Mouse (Mus musculus) C2C12 (cell line): Measurements from ENCODE around the gene Apoa1.

Source experiments
- CEBPB ChIP-seq: IDR thresholded peaks from one replicate; pipeline ENCODE4 v1.6.1; 2011; ENCODE audit warnings: low read depth, mild to moderate bottlenecking, control low read depth, moderate library complexity
- CTCF ChIP-seq: IDR thresholded peaks from one replicate; pipeline ENCODE4 v1.5.1; 2011; ENCODE audit not compliant: control insufficient read depth, insufficient read depth, insufficient read length
- FOSL1 ChIP-seq: IDR thresholded peaks from one replicate; pipeline ENCODE4 v1.8.0; 2011; ENCODE audit warnings: mild to moderate bottlenecking, low read length; ENCODE audit not compliant: poor library complexity, insufficient read depth, severe bottlenecking
- MAX ChIP-seq: IDR thresholded peaks from one replicate; pipeline ENCODE4 v1.6.1; 2011; ENCODE audit warnings: mild to moderate bottlenecking, control low read depth
- MYOD1 ChIP-seq: IDR thresholded peaks from one replicate; pipeline ENCODE4 v1.6.1; 2011; ENCODE audit warnings: low read depth; ENCODE audit not compliant: control insufficient read depth, insufficient read length
- MYOG ChIP-seq: IDR thresholded peaks from one replicate; pipeline ENCODE4 v1.6.1; 2011; ENCODE audit not compliant: control insufficient read depth, insufficient read length; ENCODE audit errors: extremely low read depth
- USF1 ChIP-seq: IDR thresholded peaks from one replicate; pipeline ENCODE4 v1.6.1; 2011; ENCODE audit warnings: low read depth, mild to moderate bottlenecking, control low read depth, moderate library complexity

DNA sequence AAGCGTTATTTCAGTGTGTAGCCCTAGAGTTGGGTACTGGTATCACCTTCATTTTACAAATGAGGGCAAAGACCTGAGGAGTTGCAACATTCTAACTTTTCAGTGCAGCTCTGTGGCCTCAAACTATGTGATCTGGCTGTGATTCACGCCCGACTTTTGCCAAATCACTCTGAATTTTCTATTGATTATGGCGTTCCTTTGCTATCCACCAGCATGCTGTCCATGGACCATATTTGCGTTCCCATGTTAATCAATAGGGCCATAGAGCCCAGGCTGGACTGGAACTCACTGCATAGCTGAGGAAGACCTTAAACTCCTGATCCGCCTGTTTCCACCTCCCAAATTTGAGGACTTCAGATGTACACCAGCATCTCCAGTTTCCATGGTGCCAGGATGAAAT lies 30.7 kb downstream of the Apoa1 start:
- no peak for TF ChIP-seq CTCF
- no peak for TF ChIP-seq CEBPB
- TF ChIP-seq MAX = no peak
- TF ChIP-seq MYOD1 = no peak
- no peak for TF ChIP-seq USF1
- TF ChIP-seq MYOG = no peak
- no peak for TF ChIP-seq FOSL1
